Mouse (Mus musculus) left cerebral cortex, adult 8-10 months (tissue): Measurements from ENCODE around the gene Gm20807. TPM values are rescaled to one million over a fixed set of nuclear protein-coding genes. Genes with fewer than 3 reads are reported as not detected.
"Not testable (repeated sequence)": the region's sequence is repeated elsewhere in the genome, so short reads cannot be mapped to it uniquely, and the experiment has no call there.

Source experiments
- DNase-seq, 2 experiments: peaks; one replicate each; pipeline ENCODE4 v3.0.0; 2022; ENCODE audit warnings: low spot score in 2 of 2
- total RNA-seq, 4 experiments: library from RNA; stranded (reverse); gene quantifications; 2 replicates each; pipeline ENCODE4 v1.2.4; 2022

Gm20807 gene
- total RNA-seq: not detected

- not testable (repeated sequence) for DNase-seq
Measured at GRCm38 (mm10) chrY:13042591-13042990, at the start of gene Gm20807. Gm20807 (plus strand) TSS chrY:13042891.

Other genes starting within 250 kb of the Gm20807 start
- not detected for gene Gm21891, start 90.6 kb downstream of the Gm20807 start, total RNA-seq
- not detected for gene Gm21425, start 119.1 kb downstream of the Gm20807 start, total RNA-seq
- not detected for gene Gm21828, start 181.0 kb downstream of the Gm20807 start, total RNA-seq
- gene Gm21440, start 209.5 kb downstream of the Gm20807 start, total RNA-seq: not detected
- gene Gm21454, start 209.6 kb downstream of the Gm20807 start, total RNA-seq: not detected